Mouse (Mus musculus) liver, embryonic 16.5 days (tissue): Measurements from ENCODE around the gene Pkp4. TPM values are rescaled to one million over a fixed set of nuclear protein-coding genes. Genes with fewer than 3 reads are reported as not detected.

Experiments
- ATAC-seq: fragments of 200-750 bp; cut with Nextera tagmentation; 2 replicates; pipeline ENCODE4 v1.8.0; 2017; ENCODE audit warnings: low read depth, mild to moderate bottlenecking, moderate number of reproducible peaks, moderate library complexity
- H3K27ac ChIP-seq: fragments of 300-500 bp; sonication (generic); 2 replicates; pipeline ENCODE4 v1.5.1; 2014; ENCODE audit warnings: mild to moderate bottlenecking, low read length
- H3K27me3 ChIP-seq: fragments of 300-500 bp; sonication (generic); 2 replicates; pipeline ENCODE4 v1.6.1; 2014; ENCODE audit warnings: low read depth, low read length, mixed read lengths; ENCODE audit not compliant: control insufficient read depth, insufficient read depth
- H3K36me3 ChIP-seq: fragments of 300-500 bp; sonication (generic); 2 replicates; pipeline ENCODE4 v1.6.1; 2014; ENCODE audit warnings: mild to moderate bottlenecking; ENCODE audit not compliant: control insufficient read depth, insufficient read depth
- H3K4me1 ChIP-seq: fragments of 300-500 bp; sonication (generic); 2 replicates; pipeline ENCODE4 v1.6.1; 2014; ENCODE audit warnings: low read depth, low read length, mixed read lengths; ENCODE audit not compliant: control insufficient read depth
- H3K4me2 ChIP-seq: fragments of 300-500 bp; sonication (generic); 2 replicates; pipeline ENCODE4 v1.6.1; 2014; ENCODE audit warnings: low read depth, low read length, mixed read lengths
- H3K4me3 ChIP-seq: fragments of 300-500 bp; sonication (generic); 2 replicates; pipeline ENCODE4 v1.5.1; 2014; ENCODE audit warnings: low read depth, mild to moderate bottlenecking, low read length
- H3K9ac ChIP-seq: fragments of 300-500 bp; sonication (generic); 2 replicates; pipeline ENCODE4 v1.6.1; 2014; ENCODE audit warnings: low read depth, low read length
- H3K9me3 ChIP-seq: fragments of 300-500 bp; sonication (generic); replicated peaks from 2 replicates; pipeline ENCODE4 v1.6.1; 2016; ENCODE audit warnings: low read length; ENCODE audit not compliant: control insufficient read depth
- WGBS: fragments of 180-500 bp; shearing (Covaris S2); extraction: QIAGEN DNeasy Blood & Tissue Kit; methylation state at CpG from one replicate; pipeline ENCODE4 v1.1.7; 2014; ENCODE audit not compliant: insufficient replicate concordance; 5-methylcytosine and 5-hydroxymethylcytosine counted together
- polyA plus RNA-seq: library from polyadenylated mRNA; unstranded; fragments of >200 nt; fragmentation: Nextera tagmentation; extraction: Ambion mirVana; gene quantifications from 2 replicates; pipeline ENCODE4 v1.2.1, GENCODE M21; 2015

Pkp4 gene
- polyA plus RNA-seq, 1 experiment from 2014 or later: 6.1 TPM

DNA sequence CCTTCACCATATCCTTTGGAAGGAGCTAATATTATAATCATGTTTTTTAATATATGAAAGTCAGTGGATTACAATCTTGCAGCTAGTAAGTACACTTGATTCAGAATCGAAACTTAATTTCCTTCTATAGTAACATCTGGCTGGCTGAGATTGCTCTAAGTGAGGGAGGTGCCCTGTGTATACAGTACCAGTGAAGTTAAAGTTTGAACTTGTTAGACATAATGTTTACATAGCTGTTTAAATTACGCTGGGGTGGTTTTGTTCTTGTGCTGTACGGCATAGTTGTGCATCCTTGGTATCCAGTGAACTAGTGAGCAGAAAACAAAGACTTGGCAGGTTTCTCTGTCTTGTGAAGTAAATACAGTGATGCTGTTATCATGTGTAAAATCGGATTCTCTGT, 18.3 kb downstream of the Pkp4 start:
- Histone ChIP-seq H3K36me3 (no peaks in the 10 kb centered on the region), H3K27ac (no peak overlapping the region), H3K9me3 (no peaks in the 10 kb centered on the region), H3K27me3 (no peaks in the 10 kb centered on the region), H3K9ac (no peak overlapping the region), H3K4me2 (0 out of 2 replicates have a peak overlapping the region, but pooled peaks have one; percentile 6), H3K4me3 (no peak overlapping the region), H3K4me1 (peaks cover 2% of the 10 kb centered on the region)
- ATAC-seq: peak; percentile 58
- 53% methylated on average over 4 of the region's 4 CpGs for WGBS

DNA sequence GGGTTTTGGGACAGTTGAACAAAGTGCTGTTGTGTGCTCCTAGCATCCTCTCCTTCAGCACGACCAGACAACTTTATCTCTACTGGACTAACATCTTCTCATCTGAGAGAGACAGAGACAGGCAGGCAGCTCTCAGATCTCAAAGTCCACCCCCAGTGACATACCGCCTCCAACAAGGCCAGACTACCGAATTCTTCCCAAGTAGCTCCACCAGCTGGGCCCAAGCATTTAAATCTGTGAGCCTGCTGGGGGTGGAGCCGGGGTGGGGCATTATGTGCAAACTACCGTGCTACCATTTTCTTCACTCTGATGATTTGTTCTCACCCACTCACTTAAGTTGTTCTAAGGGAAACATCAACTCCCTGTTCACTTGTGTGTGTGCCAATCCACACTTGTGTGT, 18.8 kb downstream of the Pkp4 start:
- Histone ChIP-seq H3K36me3 (no peaks in the 10 kb centered on the region), H3K9me3 (no peaks in the 10 kb centered on the region), H3K27ac (no peak overlapping the region), H3K4me3 (no peak overlapping the region), H3K9ac (no peak overlapping the region), H3K27me3 (no peaks in the 10 kb centered on the region), H3K4me1 (peaks cover 2% of the 10 kb centered on the region), H3K4me2 (no peak overlapping the region)
- ATAC-seq: no peak
- WGBS: 54% methylated on average over 5 of the region's 5 CpGs

DNA sequence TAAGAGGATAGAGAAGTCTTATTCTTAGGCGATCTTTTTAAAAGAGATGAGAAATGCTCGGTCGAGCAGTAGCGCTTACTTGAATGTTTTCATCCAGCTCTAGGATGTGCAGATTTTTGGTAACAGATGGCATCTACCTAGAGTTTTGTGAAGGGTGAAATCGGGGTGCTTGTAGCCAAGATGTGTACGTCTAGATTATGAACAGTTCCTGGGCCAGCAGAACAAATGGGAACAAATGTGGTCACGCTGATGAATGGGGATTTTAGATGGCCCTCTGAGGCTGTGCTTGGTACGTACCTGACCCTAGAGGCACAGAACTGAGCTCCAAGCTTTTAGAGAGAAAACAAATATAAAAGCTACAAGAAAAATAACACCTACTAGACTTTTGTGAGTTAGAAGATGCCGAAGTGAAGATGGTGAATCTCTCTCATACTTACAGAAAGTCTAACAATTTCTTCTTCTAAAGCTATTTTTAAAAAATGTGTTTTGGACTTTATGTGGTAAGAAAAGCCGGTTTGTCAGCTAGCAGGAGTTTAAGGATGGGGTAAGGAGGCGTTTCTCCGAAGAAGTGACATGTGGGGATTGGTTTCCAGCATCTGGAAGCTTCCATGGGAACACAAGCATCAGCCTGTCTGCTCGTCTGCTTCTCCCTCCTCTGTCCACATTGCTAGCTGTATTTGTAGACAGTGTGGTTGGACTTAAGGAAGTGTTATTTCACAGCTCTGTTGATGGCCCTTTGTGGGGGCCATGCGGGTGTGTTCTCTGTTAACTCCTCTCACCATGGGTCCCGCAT, 20.9 kb downstream of the Pkp4 start:
- Histone ChIP-seq H3K27me3 (no peaks in the 10 kb centered on the region), H3K9me3 (no peaks in the 10 kb centered on the region), H3K4me2 (no peak overlapping the region), H3K27ac (no peak overlapping the region), H3K36me3 (no peaks in the 10 kb centered on the region), H3K9ac (no peak overlapping the region), H3K4me3 (no peak overlapping the region), H3K4me1 (no peaks in the 10 kb centered on the region; the same call in none of the 2 replicates)
- 66% methylated on average over 15 of the region's 15 CpGs for WGBS
- no peak for ATAC-seq

- Histone ChIP-seq H3K36me3 (no peaks in the 10 kb centered on the region), H3K4me3 (no peak overlapping the region), H3K9me3 (no peaks in the 10 kb centered on the region), H3K27me3 (no peaks in the 10 kb centered on the region), H3K9ac (no peak overlapping the region), H3K27ac (no peak overlapping the region), H3K4me1 (no peaks in the 10 kb centered on the region; the same call in none of the 2 replicates), H3K4me2 (no peak overlapping the region)
- no peak for ATAC-seq
- 59% methylated on average over 4 of the region's 4 CpGs for WGBS
Observed at GRCm38 (mm10) chr2:59183541-59183940, 22.9 kb downstream of the Pkp4 start.

GRCm38 (mm10) chr2:59184107-59185064, 23.7 kb downstream of the Pkp4 start:
- Histone ChIP-seq H3K9ac (no peak overlapping the region), H3K4me3 (no peak overlapping the region), H3K27ac (no peak overlapping the region), H3K4me2 (no peak overlapping the region), H3K4me1 (no peaks in the 10 kb centered on the region; the same call in 1 of the 2 replicates), H3K27me3 (no peaks in the 10 kb centered on the region), H3K36me3 (no peaks in the 10 kb centered on the region), H3K9me3 (no peaks in the 10 kb centered on the region)
- no peak for ATAC-seq
- 63% methylated on average over 11 of the region's 11 CpGs for WGBS

DNA sequence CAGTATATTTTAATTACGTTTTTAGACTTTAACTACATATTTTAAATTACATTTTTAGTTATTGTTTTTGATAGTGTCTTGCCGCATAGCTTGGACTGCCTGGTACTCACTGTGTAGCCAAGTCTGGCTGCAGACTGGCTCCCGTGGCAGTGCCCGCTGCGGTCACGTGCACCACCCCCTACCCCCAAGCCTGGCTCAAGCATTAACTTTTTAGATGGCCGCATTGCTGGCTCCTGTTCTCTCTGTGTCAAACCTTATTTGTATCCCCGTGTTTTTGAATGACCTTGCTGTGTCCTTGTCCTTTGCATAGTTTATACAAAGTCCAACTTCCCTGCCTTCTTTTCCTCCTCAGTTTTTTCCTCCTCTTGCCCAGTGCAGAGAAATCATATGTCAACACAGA, 25.5 kb downstream of the Pkp4 start:
- Histone ChIP-seq H3K4me1 (no peaks in the 10 kb centered on the region; the same call in 1 of the 2 replicates), H3K9me3 (no peaks in the 10 kb centered on the region), H3K27ac (no peak overlapping the region), H3K9ac (no peak overlapping the region), H3K27me3 (no peaks in the 10 kb centered on the region), H3K4me3 (no peak overlapping the region), H3K4me2 (no peak overlapping the region), H3K36me3 (no peaks in the 10 kb centered on the region)
- 83% methylated on average over 8 of the region's 8 CpGs for WGBS
- no peak for ATAC-seq

GRCm38 (mm10) chr2:59186966-59187365, 26.3 kb downstream of the Pkp4 start:
- Histone ChIP-seq H3K4me1 (no peaks in the 10 kb centered on the region; the same call in 1 of the 2 replicates), H3K9ac (no peak overlapping the region), H3K27ac (no peak overlapping the region), H3K27me3 (no peaks in the 10 kb centered on the region), H3K9me3 (no peaks in the 10 kb centered on the region), H3K4me2 (no peak overlapping the region), H3K4me3 (no peak overlapping the region), H3K36me3 (no peaks in the 10 kb centered on the region)
- WGBS: 68% methylated on average over 6 of the region's 6 CpGs
- ATAC-seq: no peak

DNA sequence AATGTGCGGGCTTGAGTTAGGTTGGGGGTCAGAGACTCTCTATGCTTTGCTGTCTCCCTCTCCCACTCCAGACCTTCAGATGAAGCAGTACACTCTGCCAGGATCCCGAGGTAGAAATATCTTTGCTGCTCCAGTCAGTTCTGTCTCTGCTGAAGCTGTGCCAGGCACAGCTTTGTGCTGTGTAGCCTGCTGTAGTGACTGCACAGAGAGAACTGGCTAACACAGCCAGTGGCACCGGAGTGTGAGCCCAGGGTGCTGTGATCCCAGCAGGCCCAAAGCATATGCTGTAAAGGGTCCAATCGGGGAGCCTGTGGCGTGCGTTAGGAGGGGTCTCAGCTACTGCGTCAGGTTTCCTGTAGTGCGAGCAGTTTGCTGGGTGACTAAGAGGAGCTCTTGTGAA, 27.7 kb downstream of the Pkp4 start:
- Histone ChIP-seq H3K9me3 (no peaks in the 10 kb centered on the region), H3K4me1 (no peaks in the 10 kb centered on the region; the same call in 1 of the 2 replicates), H3K27ac (no peak overlapping the region), H3K27me3 (no peaks in the 10 kb centered on the region), H3K36me3 (no peaks in the 10 kb centered on the region), H3K4me2 (no peak overlapping the region), H3K4me3 (no peak overlapping the region), H3K9ac (no peak overlapping the region)
- no peak for ATAC-seq
- 73% methylated on average over 8 of the region's 8 CpGs for WGBS
